Mouse (Mus musculus): ENCODE data around the gene Oscar.
A peak's percentile ranks its signal among the peaks of the same experiment; 100 is the strongest.

Gene Oscar

GRCm38 (mm10) chr7:3616057-3616388 lies at the start of gene Oscar:
TSS of gene Oscar (minus strand) at chr7:3616157.
- no peak for DNase-seq (ENCODE audit: low spot score)

DNA sequence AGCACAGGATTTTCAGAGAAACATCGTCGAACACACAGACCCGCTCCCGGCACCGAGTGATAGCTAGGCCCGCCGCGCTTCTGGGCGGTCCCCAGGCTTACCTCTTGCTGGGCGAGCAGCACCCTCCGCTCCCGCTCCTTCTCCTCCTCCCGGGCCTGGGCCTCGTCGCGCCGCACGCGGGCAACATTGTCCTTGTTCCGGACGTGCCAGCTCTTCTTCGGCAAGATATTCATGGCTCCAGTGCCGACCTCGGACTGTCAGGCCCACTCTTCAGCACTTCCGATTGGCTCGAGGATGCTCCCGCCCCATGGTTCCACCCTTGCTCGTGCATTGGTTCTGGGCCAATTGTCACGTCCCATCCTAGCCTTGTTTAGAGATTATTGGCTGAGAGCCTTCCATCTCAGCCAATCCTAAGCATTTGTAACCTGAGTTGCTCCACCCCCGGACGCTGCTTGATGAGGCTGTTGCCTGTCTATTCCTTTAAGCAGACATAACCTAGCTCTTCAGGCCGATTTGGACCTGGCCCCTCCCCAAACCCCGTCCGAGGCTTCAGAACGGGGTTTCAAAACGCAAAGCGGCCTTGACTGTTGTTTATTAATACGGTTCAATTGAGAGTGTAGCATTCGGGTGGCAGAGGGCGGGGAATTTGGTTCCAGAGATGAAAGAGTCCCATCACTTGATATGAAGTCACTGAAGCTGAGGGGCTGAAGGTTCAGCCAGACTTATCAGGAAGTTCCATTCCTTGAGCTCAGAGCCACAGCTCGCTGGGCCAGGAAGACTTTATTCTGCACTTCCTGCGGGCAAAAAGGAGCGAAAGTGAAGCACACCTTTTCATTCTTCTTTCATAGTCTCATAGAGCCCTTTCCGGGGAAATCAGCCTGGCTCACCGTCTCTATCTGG lies 49.5 kb upstream of the Oscar start, which contains the start of gene Leng1:
Gene Leng1, minus strand, starts transcription at position 626 of the 900 bp plus-strand sequence.
- peak; percentile 97 for DNase-seq (ENCODE audit: low spot score)

DNA sequence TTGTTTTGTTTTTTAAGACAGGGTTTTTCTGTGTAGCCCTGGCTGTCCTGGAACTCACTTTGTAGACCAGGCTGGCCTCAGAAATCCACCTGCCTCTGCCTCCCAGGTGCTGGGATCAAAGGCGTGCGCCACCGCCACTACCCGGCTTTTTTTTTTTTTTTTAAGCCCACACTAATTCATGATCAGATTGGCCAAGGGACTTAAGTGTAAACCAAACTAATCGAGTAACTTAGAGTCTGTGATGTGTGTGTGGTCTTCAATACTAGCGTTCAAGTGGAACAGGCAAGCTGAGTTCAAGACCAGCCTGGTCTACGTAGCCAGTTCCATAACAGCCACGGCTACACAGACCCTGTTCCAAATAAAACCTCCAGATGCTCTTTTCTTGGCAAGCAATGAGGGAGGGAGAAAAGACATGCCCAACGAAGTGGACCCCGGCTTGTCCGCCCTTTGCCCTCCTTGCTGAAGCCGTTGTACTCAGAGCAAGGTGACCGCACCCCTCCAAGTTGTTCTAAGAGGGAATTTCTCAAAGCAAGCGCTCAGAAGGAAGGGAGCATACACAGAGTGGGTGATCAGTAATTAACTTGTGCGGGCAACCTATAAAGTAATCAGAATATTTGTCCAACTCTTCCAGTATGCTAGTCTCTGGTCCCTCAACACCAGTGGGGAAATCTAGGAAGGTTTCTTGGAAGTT lies 48.7 kb upstream of the Oscar start:
- DNase-seq (ENCODE audit: low spot score) = no peak

DNA sequence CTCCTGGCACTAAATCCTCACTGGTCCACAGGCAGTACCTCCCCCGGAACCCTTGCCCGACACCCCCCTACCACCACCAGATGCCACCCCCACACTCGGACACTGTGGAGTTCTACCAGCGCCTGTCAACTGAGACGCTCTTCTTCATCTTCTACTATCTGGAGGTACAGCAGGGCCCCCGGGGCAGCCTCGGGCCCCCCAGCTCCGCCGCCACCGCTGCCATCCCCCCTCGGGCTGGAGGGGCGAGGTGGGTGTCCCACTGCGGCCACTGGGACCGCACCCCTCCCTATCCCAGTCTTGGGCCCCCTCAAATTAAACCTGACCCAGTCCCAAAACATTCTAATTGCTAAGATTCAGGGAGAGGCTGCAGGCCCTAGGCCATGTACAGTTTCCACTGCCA lies 42.6 kb upstream of the Oscar start:
- no peak for DNase-seq (ENCODE audit: low spot score)

GRCm38 (mm10) chr7:3656966-3657365 lies 41.0 kb upstream of the Oscar start:
- no peak for DNase-seq (ENCODE audit: low spot score)

DNA sequence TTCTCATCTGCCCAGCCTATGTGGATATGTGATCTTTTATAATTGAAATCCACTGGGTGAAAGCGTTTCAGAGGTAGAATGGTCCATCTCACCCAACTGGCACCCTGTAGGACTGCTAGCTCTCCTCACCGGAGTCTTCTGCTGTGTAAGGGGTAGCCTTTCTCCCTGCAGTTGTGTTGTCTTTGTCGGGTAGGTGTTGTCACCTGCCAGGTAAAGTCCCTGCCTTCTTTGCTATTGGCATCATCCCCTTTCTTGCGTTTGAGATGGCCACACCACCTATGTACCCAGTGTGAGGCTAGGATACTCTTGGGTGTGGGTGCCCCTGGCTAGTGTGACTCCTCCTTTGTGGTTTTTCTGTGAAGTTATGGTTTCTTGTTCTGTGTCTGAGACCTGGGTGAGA lies 30.7 kb upstream of the Oscar start:
- DNase-seq (ENCODE audit: low spot score) = no peak

DNA sequence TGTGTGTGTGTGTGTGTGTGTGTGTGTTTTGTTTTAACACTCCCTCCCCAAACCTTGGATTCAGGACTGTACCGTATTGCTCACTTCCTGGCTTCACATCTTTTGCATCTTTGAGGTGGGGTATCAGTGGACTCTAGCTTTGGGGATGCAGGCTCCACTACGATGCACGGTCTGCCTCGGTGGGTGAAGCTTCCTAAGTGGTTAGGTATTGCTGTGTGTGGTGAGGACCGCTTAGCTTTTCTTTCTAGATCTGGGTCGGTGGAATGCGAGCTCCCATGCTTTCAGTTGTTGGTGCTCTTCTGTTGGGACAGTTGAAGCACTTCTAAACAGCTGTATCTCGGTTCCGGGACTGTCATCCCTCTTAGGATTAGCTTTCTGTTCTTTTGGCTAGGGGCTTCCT lies 30.2 kb upstream of the Oscar start:
- no peak for DNase-seq (ENCODE audit: low spot score)

GRCm38 (mm10) chr7:3645488-3646025 lies 29.6 kb upstream of the Oscar start:
- no peak for DNase-seq (ENCODE audit: low spot score)

GRCm38 (mm10) chr7:3644672-3645487 lies 28.9 kb upstream of the Oscar start, which contains the start of gene Cnot3:
TSS of gene Cnot3 (plus strand) at chr7:3645268.
- DNase-seq (ENCODE audit: low spot score) = peak; percentile 99

DNA sequence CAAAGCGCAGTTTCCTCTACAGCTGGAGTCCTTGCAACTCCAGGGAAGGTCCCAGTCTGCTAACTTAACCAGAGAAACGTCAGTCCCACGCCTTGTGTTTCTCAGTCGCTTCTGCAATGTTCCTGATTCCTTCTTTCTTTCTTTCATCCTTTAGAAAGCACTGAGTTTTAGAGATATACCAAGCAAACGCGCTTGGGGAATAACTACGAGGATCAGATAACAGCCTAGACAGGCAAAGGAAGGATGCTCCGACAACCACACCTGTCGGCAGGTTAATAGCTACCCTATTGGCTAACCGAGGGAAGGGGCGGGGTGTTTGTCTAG lies 28.4 kb upstream of the Oscar start:
- no peak for DNase-seq (ENCODE audit: low spot score)

GRCm38 (mm10) chr7:3643843-3644242 lies 27.9 kb upstream of the Oscar start:
- no peak for DNase-seq (ENCODE audit: low spot score)

- DNase-seq (ENCODE audit: low spot score) = no peak
Observed at GRCm38 (mm10) chr7:3643412-3643811, 27.5 kb upstream of the Oscar start.

- no peak for DNase-seq (ENCODE audit: low spot score)
Observed at GRCm38 (mm10) chr7:3630478-3630815, 14.5 kb upstream of the Oscar start.

GRCm38 (mm10) chr7:3629543-3630477 lies 13.9 kb upstream of the Oscar start, which contains the start of the genes Tfpt and Prpf31:
TSS of gene Tfpt (minus strand) at chr7:3629929.
TSS of gene Prpf31 (plus strand) at chr7:3629985.
- peak; percentile 95 for DNase-seq (ENCODE audit: low spot score)

DNA sequence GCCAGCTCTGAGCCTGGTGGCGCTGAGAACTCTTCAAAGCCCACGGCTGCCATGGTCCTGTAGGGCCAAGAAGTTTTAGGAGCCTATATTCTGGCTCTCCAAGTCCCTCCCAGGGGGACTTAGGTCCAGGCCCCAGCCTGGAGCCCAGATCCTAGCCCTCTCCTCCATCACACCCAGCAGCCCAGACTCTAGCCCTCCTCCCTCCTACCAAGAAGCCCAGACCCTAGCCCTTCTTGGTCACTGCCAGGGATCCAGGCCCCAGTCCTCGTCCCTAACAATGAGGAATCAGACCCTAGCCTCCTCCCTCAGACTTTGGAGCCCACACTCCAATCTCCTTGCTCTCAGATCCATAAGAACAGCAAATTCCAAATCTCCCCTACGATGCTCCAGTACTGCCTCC lies 13.1 kb upstream of the Oscar start:
- DNase-seq (ENCODE audit: low spot score) = no peak

GRCm38 (mm10) chr7:3617242-3617995 lies 1.5 kb upstream of the Oscar start, which contains the start of gene Ndufa3:
TSS of gene Ndufa3 (plus strand) at chr7:3617373.
- peak; percentile 85 for DNase-seq (ENCODE audit: low spot score)

DNA sequence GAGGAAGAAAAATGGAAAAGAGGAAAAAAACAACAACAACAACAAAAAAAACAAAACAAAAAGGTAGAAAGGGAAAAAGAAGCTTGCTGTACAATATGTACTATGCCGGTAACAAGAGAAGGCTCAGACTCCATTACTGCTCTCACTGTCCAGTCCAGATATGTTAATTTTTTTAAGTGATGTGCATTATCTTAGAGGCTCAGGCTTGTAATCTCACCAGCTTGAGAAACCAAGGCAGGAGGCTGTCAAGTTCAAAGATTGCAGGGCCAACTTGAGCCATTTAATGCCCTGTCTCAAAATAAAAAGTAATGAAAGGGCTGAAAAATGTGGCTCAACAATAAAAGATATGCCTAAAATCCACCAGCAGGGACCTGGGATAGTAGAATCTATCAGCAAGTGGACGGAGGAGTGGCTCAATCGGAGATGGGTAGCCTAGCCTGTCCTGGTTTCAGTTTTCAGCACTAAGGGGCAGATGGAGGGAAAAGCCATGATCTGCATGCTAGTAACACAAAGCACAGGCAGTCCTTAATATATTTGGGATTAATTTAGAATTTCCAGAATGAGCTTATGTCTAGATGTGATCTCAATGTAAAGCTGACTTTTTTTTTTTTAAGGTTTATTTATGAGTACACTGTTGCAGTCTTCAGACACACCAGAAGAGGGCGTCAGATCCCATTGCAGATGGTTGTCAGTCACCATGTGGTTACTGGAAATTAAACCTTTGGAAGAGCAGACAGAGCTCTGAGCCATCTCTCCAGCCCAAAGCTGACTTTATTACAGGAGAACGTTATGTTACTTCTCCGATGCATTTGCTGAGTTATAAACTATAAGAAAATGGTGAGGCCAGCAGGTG lies 658 bp upstream of the Oscar start:
- DNase-seq (ENCODE audit: low spot score) = no peak

DNA sequence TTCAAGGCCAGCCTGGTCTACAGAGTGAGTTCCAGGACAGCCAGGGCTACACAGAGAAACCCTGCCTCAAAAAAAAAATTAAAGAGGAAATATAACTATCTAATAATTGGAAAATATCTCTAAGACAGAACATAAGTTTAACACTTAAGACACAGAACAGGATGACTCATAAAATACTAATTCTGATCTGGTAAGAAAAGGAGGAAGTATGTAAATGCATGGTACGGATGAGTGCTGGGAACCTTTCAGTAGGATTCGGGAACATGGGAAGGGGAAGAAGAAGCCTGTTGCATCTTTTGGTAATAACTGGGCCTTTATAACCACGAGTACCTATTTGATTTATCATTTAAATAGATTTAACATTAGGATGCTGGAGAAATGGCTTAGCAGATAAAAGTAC lies 1.9 kb downstream of the Oscar start:
- no peak for DNase-seq (ENCODE audit: low spot score)

- DNase-seq (ENCODE audit: low spot score) = no peak
Observed at GRCm38 (mm10) chr7:3611006-3611405, 5.0 kb downstream of the Oscar start.
